Mouse (Mus musculus): ENCODE measurements around the gene Pcca. TPM values are rescaled to one million over a fixed set of nuclear protein-coding genes. Genes with fewer than 3 reads are reported as not detected.
"Not testable (repeated sequence)": the region's sequence is repeated elsewhere in the genome, so short reads cannot be mapped to it uniquely, and the experiment has no call there.

Gene Pcca
- polyA plus RNA-seq, 1 experiment from 2014 or later = 26.4 TPM

DNA sequence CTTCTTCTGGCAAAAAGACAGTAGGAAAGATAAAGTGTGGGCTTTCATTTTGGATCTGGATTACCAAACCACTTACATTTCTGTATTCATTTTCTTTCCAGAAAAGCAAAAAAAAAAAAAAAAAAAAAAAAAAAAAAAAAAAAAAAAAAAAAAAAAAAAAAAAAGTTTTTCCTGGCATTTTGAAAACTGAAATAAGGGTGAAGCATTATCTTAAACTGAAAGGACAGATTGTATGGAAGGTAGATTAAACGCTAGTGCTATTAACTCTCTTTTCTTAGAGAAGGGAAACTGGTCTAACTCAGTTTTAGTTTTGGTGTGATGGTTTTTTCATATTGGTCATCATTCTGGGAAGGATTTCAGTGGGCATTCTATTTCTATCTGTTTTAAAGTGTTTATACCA, 42.1 kb upstream of the Pcca start:
- no peak overlapping the region for H3K4me3 ChIP-seq
- no peaks in the 10 kb centered on the region for H3K9me3 ChIP-seq (replicated peaks)
- no peak for ATAC-seq (replicated peaks; ENCODE audit: insufficient number of reproducible peaks, insufficient read depth, low FRiP score, low read depth)
- peaks cover 7% of the 10 kb centered on the region for H3K4me1 ChIP-seq (replicated peaks)
- H3K36me3 ChIP-seq = no peaks in the 10 kb centered on the region
- peaks cover 66% of the 10 kb centered on the region for H3K27me3 ChIP-seq
- no peak overlapping the region for H3K9ac ChIP-seq
- 67% methylated on average over 1 of the region's 1 CpGs for WGBS
- H3K4me2 ChIP-seq = no peak overlapping the region
- H3K27ac ChIP-seq = no peak overlapping the region

DNA sequence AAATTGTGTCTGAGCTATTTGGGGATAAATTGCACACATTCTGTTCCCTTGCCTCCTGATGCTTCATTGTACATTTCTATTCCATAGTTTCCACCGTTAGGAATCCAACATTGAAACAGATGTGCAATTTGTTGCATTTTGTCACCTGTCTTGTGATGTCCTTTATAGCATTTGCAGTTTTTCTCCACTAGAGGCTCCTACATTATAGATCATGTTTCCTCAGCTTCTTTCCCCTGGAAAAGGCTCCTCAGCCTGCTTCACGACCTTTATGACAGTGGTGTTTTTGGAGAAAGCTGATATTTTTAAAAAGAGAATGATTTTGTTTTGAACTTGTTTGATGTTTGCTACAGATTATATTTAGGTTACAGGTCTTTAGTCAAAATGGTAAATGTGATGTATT, 25.1 kb upstream of the Pcca start:
- H3K9ac ChIP-seq = no peak overlapping the region
- 17% methylated on average over 2 of the region's 2 CpGs for WGBS
- H3K4me2 ChIP-seq = no peak overlapping the region
- H3K4me3 ChIP-seq = no peak overlapping the region
- no peak for ATAC-seq (replicated peaks; ENCODE audit: insufficient number of reproducible peaks, insufficient read depth, low FRiP score, low read depth)
- H3K9me3 ChIP-seq (replicated peaks) = no peaks in the 10 kb centered on the region
- H3K36me3 ChIP-seq = no peaks in the 10 kb centered on the region
- H3K27ac ChIP-seq = no peak overlapping the region
- H3K4me1 ChIP-seq (replicated peaks) = no peaks in the 10 kb centered on the region
- H3K27me3 ChIP-seq = peaks cover 12% of the 10 kb centered on the region

DNA sequence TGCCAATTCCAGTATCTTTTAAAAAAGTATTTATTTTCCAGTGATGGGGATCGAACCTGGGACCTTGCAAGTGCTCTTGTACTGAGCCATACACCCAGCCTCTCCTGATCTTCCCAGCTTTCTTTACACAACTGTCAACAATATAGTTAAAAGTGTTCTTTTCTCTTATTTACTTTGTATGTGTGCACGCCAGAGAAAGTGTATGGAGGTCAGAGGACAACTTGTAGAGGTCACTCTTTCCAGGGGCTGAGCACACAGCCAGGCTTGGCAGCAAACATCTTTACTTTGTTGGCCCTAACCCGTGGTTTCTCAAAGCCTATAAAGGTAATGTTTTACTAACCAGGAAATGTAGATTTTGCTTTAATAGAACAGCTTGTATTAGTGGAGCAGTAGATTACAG, 22.6 kb upstream of the Pcca start:
- Histone ChIP-seq H3K27me3 (peaks cover 12% of the 10 kb centered on the region), H3K4me3 (no peak overlapping the region), H3K9ac (no peak overlapping the region), H3K36me3 (no peaks in the 10 kb centered on the region), H3K4me2 (no peak overlapping the region), H3K27ac (no peak overlapping the region), H3K9me3 (replicated peaks) (no peaks in the 10 kb centered on the region), H3K4me1 (replicated peaks) (no peaks in the 10 kb centered on the region)
- 74% methylated on average over 3 of the region's 3 CpGs for WGBS
- ATAC-seq (replicated peaks; ENCODE audit: insufficient number of reproducible peaks, insufficient read depth, low FRiP score, low read depth) = no peak

DNA sequence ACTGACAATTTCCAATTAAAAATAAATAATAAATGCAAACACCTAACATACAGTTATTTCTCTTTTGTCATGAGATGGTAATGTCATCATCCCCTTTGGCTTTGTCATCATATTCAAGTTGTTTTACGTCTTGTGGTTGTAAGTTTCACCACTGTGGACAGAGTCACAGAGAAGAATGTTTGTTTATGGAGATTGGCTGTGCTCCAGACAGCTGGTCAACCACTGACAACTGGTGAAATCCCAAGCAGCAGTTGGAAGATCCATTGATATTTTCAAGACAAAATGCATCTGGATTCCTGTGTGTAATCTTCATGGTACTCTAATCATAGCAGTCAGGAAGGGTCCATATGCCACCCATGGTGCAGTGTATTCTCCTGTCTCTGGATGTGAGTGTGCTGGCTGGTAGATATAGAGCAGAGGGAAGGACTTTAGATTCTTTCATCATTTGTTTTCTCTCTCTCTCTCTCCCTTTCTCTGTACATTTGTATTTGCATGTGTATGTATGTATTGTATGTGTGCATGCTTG, 20.6 kb upstream of the Pcca start:
- Histone ChIP-seq H3K9ac (no peak overlapping the region), H3K4me2 (no peak overlapping the region), H3K4me3 (no peak overlapping the region), H3K36me3 (no peaks in the 10 kb centered on the region), H3K9me3 (replicated peaks) (no peaks in the 10 kb centered on the region), H3K27ac (no peak overlapping the region), H3K4me1 (replicated peaks) (no peaks in the 10 kb centered on the region), H3K27me3 (peaks cover 11% of the 10 kb centered on the region)
- ATAC-seq (replicated peaks; ENCODE audit: insufficient number of reproducible peaks, insufficient read depth, low FRiP score, low read depth) = no peak
- WGBS = 33% methylated on average over 1 of the region's 1 CpGs

DNA sequence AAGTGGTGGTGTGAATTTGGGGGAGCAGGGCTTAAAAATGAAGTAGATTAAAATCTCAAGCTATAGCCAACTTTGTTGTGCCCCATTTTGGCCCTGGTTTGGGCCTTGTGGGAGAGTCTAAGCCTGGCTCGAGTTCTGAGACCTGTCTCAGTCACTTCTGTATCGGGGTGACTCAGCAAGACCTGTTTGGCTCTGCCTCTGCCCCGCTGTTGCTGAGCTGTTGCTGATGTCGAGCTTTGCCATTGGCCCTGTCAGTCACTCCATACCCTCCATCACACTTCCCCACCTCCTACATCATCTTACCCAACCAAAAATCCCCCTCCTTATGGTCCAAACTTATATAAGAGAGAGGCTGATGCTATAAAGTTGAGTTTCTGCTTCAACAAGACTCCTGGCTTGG, 5.6 kb upstream of the Pcca start:
- H3K4me1 ChIP-seq (replicated peaks) = no peaks in the 10 kb centered on the region; the same call in 1 of the 2 replicates
- H3K9ac ChIP-seq = no peak overlapping the region
- no peak overlapping the region for H3K4me3 ChIP-seq
- H3K36me3 ChIP-seq = no peaks in the 10 kb centered on the region
- 80% methylated on average over 4 of the region's 4 CpGs for WGBS
- ATAC-seq (replicated peaks; ENCODE audit: insufficient number of reproducible peaks, insufficient read depth, low FRiP score, low read depth) = no peak
- no peaks in the 10 kb centered on the region for H3K27me3 ChIP-seq
- no peaks in the 10 kb centered on the region for H3K9me3 ChIP-seq (replicated peaks)
- H3K27ac ChIP-seq = no peak overlapping the region
- no peak overlapping the region for H3K4me2 ChIP-seq

DNA sequence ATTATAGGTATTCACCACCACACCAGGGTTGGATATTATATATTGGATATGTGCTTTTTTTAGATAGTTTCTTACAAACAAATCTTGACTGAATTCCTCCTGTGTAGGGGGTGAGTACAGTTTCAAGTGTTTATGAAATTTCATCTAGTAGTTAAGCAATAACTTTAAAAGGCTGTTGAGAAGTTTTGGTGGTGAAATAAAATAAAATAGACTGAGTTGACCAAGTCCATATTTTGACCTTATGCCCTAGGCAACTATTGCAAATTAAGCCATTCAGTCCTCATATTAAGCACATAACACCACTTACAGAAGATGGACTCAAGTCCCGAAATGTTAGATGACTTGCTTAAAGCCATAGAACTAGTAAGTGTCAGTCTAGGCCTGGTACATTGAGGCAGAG, 1.9 kb downstream of the Pcca start:
- no peak for ATAC-seq (replicated peaks; ENCODE audit: insufficient number of reproducible peaks, insufficient read depth, low FRiP score, low read depth)
- Histone ChIP-seq H3K4me3 (no peak overlapping the region), H3K9me3 (replicated peaks) (no peaks in the 10 kb centered on the region), H3K4me2 (no peak overlapping the region), H3K27ac (no peak overlapping the region), H3K36me3 (no peaks in the 10 kb centered on the region), H3K4me1 (replicated peaks) (peaks cover 8% of the 10 kb centered on the region), H3K9ac (no peak overlapping the region), H3K27me3 (no peaks in the 10 kb centered on the region)
- WGBS = 90% methylated on average over 1 of the region's 1 CpGs

DNA sequence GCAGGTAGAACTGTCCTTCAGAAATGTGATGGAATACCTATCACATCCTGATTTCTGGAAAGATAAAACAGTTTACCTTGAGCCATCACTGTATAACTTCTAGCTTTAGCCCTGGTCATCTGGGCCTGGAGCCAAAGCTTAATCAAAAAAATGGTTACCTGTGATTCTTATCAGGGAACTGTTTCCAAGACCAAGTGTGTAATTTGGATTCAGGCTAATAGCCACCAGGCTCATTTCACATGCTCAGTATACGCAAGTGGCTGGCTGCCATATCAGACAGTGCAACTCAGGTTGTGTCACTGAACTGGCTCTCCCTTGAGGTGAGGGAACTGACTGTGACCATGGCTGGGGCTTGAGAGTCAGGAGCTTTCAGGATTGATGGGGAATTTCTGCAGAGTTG, 14.3 kb downstream of the Pcca start:
- ATAC-seq (replicated peaks; ENCODE audit: insufficient number of reproducible peaks, insufficient read depth, low FRiP score, low read depth) = no peak
- Histone ChIP-seq H3K27ac (no peak overlapping the region), H3K4me1 (replicated peaks) (0 out of 2 replicates have a peak, but pooled peaks cover 2% of the 10 kb centered on the region), H3K36me3 (peaks cover 3% of the 10 kb centered on the region; the same call in 1 of the 2 replicates), H3K4me2 (no peak overlapping the region), H3K9me3 (replicated peaks) (no peaks in the 10 kb centered on the region), H3K27me3 (no peaks in the 10 kb centered on the region), H3K9ac (no peak overlapping the region), H3K4me3 (no peak overlapping the region)
- WGBS = 93% methylated on average over 1 of the region's 1 CpGs

DNA sequence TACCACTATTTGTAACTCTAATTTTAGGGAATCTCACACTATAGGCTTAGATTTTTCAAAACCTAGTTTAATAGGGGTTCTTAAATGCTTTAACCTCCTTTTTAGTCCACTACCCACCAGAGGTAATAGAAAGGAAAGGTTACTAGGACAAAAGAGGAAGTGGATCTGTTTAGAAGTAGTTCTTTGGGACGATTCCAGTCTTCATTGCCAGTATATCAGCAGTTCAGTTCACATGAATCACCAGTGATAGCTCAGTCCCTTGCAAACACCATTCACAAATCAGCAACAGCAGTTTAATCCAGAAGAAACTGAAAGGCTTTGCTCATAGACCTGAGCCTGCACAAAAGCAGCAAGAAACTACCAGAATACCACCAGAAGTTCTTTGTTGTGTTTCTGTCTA, 14.8 kb downstream of the Pcca start:
- Histone ChIP-seq H3K27me3 (no peaks in the 10 kb centered on the region), H3K4me1 (replicated peaks) (0 out of 2 replicates have a peak, but pooled peaks cover 2% of the 10 kb centered on the region), H3K4me2 (no peak overlapping the region), H3K4me3 (no peak overlapping the region), H3K27ac (no peak overlapping the region), H3K9me3 (replicated peaks) (no peaks in the 10 kb centered on the region), H3K36me3 (peaks cover 3% of the 10 kb centered on the region; the same call in 1 of the 2 replicates), H3K9ac (no peak overlapping the region)
- ATAC-seq (replicated peaks; ENCODE audit: insufficient number of reproducible peaks, insufficient read depth, low FRiP score, low read depth) = no peak
- WGBS = 65% methylated on average over 1 of the region's 1 CpGs

DNA sequence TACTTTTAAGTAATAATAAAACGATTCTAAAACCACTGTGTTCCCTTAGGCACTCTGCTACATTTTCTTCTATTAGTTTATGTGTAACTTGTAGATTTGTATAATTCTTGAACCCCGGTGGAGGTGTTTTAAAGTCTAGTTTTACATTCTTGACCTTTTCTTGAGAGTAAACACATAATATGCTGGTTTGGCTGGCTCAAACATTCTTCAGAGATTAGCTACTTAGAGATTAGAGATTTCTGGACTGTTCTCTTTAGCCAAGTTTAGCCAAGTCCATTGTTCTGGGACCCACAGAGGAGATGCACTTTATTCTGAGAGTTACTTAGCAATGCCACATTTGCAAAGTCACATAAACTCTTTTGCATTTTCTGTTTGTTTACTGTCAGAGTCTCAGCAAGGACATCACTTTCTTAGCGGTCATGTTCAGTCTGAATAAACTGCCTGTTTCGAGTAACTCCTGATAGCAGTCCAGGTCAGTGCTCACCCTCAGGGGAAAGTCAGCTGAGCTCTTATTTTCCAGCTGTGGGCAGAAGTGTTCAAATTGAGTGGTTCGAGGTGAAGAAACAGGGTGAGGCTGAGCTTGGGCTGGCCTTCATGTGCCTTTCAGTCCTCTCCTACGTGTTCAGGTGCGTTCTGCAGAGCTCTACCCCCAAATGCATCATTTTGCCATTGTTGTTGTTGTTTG, 18.8 kb downstream of the Pcca start:
- Histone ChIP-seq H3K9ac (no peak overlapping the region), H3K27ac (no peak overlapping the region), H3K4me3 (no peak overlapping the region), H3K4me1 (replicated peaks) (no peaks in the 10 kb centered on the region), H3K4me2 (no peak overlapping the region), H3K36me3 (peaks cover 3% of the 10 kb centered on the region; the same call in 1 of the 2 replicates), H3K27me3 (no peaks in the 10 kb centered on the region), H3K9me3 (replicated peaks) (no peaks in the 10 kb centered on the region)
- WGBS = 66% methylated on average over 7 of the region's 7 CpGs
- no peak for ATAC-seq (replicated peaks; ENCODE audit: insufficient number of reproducible peaks, insufficient read depth, low FRiP score, low read depth)

DNA sequence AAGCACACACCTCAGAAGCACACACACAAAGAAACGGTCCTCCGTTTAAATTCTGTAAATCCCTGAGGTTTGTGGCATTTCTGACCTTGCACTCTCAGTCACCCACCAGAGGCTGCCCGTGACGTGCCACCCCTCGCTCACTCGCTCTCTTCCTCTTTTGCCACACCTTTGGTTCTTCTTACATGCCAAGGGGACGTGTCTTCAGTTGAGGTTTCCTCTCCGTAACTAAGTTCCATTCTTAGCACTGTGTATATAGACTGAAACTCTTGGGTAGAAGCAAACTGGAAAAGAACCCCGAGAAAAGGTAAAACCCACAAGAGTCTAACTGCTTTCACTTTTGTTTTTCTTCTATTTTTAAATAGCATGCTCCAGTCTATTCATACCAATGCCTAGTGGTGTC, 23.2 kb downstream of the Pcca start:
- Histone ChIP-seq H3K27me3 (no peaks in the 10 kb centered on the region), H3K4me3 (no peak overlapping the region), H3K9me3 (replicated peaks) (no peaks in the 10 kb centered on the region), H3K9ac (no peak overlapping the region), H3K4me1 (replicated peaks) (no peaks in the 10 kb centered on the region), H3K4me2 (no peak overlapping the region), H3K27ac (no peak overlapping the region), H3K36me3 (no peaks in the 10 kb centered on the region)
- no peak for ATAC-seq (replicated peaks; ENCODE audit: insufficient number of reproducible peaks, insufficient read depth, low FRiP score, low read depth)
- 84% methylated on average over 9 of the region's 9 CpGs for WGBS

DNA sequence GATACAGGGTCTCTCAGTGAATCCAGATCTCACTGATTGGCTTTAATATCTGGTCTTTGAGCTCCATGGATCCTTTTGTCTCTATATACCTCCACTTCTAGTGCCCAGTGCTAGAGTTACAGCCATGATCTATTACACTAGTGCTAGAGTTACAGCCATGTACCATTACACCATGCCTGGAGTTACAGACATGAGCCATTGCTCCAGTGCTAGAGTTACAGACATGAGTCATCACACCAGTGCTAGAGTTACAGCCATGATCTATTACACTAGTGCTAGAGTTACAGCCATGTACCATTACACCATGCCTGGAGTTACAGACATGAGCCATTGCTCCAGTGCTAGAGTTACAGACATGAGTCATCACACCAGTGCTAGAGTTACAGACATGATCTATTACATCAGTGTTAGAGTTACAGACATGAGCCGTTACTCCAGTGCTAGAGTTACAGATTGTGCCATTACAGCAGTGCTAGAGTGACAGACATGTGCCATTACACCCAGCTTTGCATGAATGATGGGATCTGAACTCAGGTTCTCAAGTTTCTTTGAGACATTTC, 26.8 kb downstream of the Pcca start:
- H3K36me3 ChIP-seq; H3K4me1 ChIP-seq (replicated peaks); H3K4me3 ChIP-seq; ATAC-seq (replicated peaks; ENCODE audit: insufficient number of reproducible peaks, insufficient read depth, low FRiP score, low read depth); H3K27me3 ChIP-seq; H3K9ac ChIP-seq; H3K4me2 ChIP-seq; H3K27ac ChIP-seq; H3K9me3 ChIP-seq (replicated peaks): not testable (repeated sequence)
- 81% methylated on average over 1 of the region's 1 CpGs for WGBS

DNA sequence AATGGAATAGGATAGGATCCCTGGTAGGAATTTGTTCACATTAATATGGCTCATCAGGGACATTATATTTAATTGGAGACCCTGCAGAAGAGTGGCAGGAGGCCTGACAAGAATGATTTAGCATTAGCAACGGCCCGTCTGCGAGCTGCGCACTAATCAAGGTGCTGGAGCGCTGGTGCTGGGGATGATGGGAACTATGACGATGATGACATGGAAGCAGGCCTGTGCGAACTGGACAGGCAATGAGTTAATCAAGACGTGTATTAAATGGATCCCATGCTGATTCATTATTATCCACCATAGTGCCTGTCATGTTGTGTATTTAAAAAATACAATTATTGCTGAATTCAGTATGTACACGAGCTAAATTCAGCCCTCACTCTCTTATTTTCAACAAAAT, 36.7 kb downstream of the Pcca start:
- no peaks in the 10 kb centered on the region for H3K36me3 ChIP-seq
- no peaks in the 10 kb centered on the region for H3K9me3 ChIP-seq (replicated peaks)
- 87% methylated on average over 9 of the region's 9 CpGs for WGBS
- no peak overlapping the region for H3K4me2 ChIP-seq
- H3K27ac ChIP-seq = no peak overlapping the region
- H3K9ac ChIP-seq = no peak overlapping the region
- no peaks in the 10 kb centered on the region for H3K4me1 ChIP-seq (replicated peaks)
- no peak for ATAC-seq (replicated peaks; ENCODE audit: insufficient number of reproducible peaks, insufficient read depth, low FRiP score, low read depth)
- no peaks in the 10 kb centered on the region for H3K27me3 ChIP-seq
- no peak overlapping the region for H3K4me3 ChIP-seq

Measured in heart, embryonic 15.5 days (tissue).